Mouse (Mus musculus) embryo, embryonic 10 days (tissue): ENCODE data around the gene Lrp2.

ENCODE experiments used
- DNase-seq: peaks from one replicate; pipeline ENCODE4 v3.0.0-alpha.2; 2015; ENCODE audit warnings: low spot score

Lrp2 gene

GRCm38 (mm10) chr2:69401891-69402290 is 184.0 kb downstream of the Lrp2 start:
- no peak for DNase-seq

GRCm38 (mm10) chr2:69400866-69401604 is 184.8 kb downstream of the Lrp2 start:
- DNase-seq = no peak

- no peak for DNase-seq
Measured at GRCm38 (mm10) chr2:69396760-69397435, 189.0 kb downstream of the Lrp2 start.

GRCm38 (mm10) chr2:69395597-69396248 is 190.1 kb downstream of the Lrp2 start:
- no peak for DNase-seq

- no peak for DNase-seq
Measured at GRCm38 (mm10) chr2:69393947-69394346, 191.9 kb downstream of the Lrp2 start.

GRCm38 (mm10) chr2:69386118-69386871 is 199.6 kb downstream of the Lrp2 start:
- DNase-seq = no peak

GRCm38 (mm10) chr2:69382838-69383237 is 203.0 kb downstream of the Lrp2 start:
- no peak for DNase-seq

- DNase-seq = peak; percentile 38
Measured at GRCm38 (mm10) chr2:69381740-69382139, 204.1 kb downstream of the Lrp2 start.

- no peak for DNase-seq
Measured at GRCm38 (mm10) chr2:69380281-69380680, 205.6 kb downstream of the Lrp2 start, which contains the start of gene Dhrs9. Gene Dhrs9, plus strand, starts transcription at chr2:69380445.

GRCm38 (mm10) chr2:69379801-69380200 is 206.1 kb downstream of the Lrp2 start:
- no peak for DNase-seq

GRCm38 (mm10) chr2:69376780-69377179 is 209.1 kb downstream of the Lrp2 start:
- no peak for DNase-seq
